Mouse (Mus musculus) forebrain, embryonic 16.5 days (tissue): ENCODE results near the gene Ankdd1a. TPM values are rescaled to one million over a fixed set of nuclear protein-coding genes. Genes with fewer than 3 reads are reported as not detected.
A peak's percentile ranks its signal among the peaks of the same experiment; 100 is the strongest.

Source experiments
- ATAC-seq: fragments of 200-750 bp; cut with Nextera tagmentation; 2 replicates; pipeline ENCODE4 v1.8.0; 2017; ENCODE audit warnings: mild to moderate bottlenecking, moderate library complexity
- H3K27ac ChIP-seq: fragments of 300-500 bp; sonication (generic); 2 replicates; pipeline ENCODE4 v1.5.1; 2014; ENCODE audit warnings: low read length, control low read depth
- H3K27me3 ChIP-seq: fragments of 300-500 bp; sonication (generic); replicated peaks from 2 replicates; pipeline ENCODE4 v1.6.1; 2014; ENCODE audit warnings: low read length; ENCODE audit not compliant: control insufficient read depth, insufficient read depth
- H3K36me3 ChIP-seq: fragments of 300-500 bp; sonication (generic); 2 replicates; pipeline ENCODE4 v1.6.1; 2014; ENCODE audit not compliant: control insufficient read depth, insufficient read depth
- H3K4me1 ChIP-seq: fragments of 300-500 bp; sonication (generic); replicated peaks from 2 replicates; pipeline ENCODE4 v1.6.1; 2014; ENCODE audit warnings: low read length; ENCODE audit not compliant: control insufficient read depth, insufficient read depth
- H3K4me2 ChIP-seq: fragments of 300-500 bp; sonication (generic); 2 replicates; pipeline ENCODE4 v1.6.1; 2014; ENCODE audit warnings: mild to moderate bottlenecking, low read length, control low read depth
- H3K4me3 ChIP-seq: fragments of 300-500 bp; sonication (generic); replicated peaks from 2 replicates; pipeline ENCODE4 v1.5.1; 2014; ENCODE audit warnings: mild to moderate bottlenecking, low read length, control low read depth
- H3K9ac ChIP-seq: fragments of 300-500 bp; sonication (generic); replicated peaks from 2 replicates; pipeline ENCODE4 v1.6.1; 2014; ENCODE audit warnings: low read depth, low read length, control low read depth
- H3K9me3 ChIP-seq: fragments of 300-500 bp; sonication (generic); 2 replicates; pipeline ENCODE4 v1.6.1; 2016; ENCODE audit warnings: low read length; ENCODE audit not compliant: control insufficient read depth
- WGBS: fragments of 180-500 bp; shearing (Covaris S2); extraction: QIAGEN DNeasy Blood & Tissue Kit; methylation state at CpG from one replicate; pipeline ENCODE4 v1.1.7; 2014; 5-methylcytosine and 5-hydroxymethylcytosine counted together
- polyA plus RNA-seq: library from polyadenylated mRNA; unstranded; fragments of >200 nt; fragmentation: Nextera tagmentation; extraction: Ambion mirVana; gene quantifications from 2 replicates; pipeline ENCODE4 v1.2.1, GENCODE M21; 2015

The Ankdd1a gene
- polyA plus RNA-seq, 1 experiment from 2014 or later = 0.46 TPM

DNA sequence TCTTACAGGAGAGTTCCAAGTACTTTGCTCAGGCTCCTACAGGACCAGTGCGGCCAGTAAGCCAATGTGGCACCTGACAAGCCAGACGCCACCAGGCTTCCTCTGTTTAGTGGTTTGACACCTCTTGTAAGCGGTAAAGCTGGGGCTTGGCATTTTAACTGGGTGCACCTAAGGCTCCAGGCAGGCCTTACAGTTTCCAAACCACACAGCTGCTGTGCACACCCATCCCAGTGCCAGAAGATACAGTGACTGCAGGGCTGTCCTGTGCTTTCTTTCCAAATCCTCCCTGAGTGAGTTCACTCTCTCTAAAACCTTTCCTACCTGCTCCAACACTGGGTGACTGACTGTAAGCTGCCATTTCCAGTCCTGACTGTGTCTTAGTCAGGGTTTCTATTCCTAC, 28.5 kb downstream of the Ankdd1a start:
- no peak for ATAC-seq
- peaks cover 7% of the 10 kb centered on the region for H3K36me3 ChIP-seq
- H3K4me1 ChIP-seq = no peaks in the 10 kb centered on the region

DNA sequence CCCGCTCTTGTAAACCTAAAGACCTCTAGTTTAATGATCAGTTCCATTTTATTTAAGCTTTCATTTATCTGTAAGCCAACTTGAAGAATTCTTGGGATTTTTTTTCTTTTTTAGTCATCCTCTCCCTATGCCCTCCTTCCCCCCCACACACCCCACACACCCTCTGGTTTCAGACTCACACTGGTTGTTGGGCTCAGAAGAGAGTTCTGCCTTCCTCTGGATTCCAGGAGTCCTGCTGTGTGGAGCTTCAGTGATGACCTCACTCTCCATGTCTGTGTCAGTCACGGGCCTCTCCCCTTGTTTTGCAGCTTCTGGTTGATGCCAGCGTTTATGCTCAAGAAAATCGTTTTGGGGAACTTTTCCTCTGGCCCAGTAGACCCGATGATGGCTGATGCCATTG, 39.9 kb downstream of the Ankdd1a start:
- Histone ChIP-seq H3K9me3 (no peaks in the 10 kb centered on the region), H3K9ac (no peak overlapping the region), H3K4me1 (no peaks in the 10 kb centered on the region), H3K27ac (no peak overlapping the region), H3K36me3 (peaks cover 46% of the 10 kb centered on the region), H3K4me3 (no peak overlapping the region), H3K4me2 (no peak overlapping the region), H3K27me3 (no peaks in the 10 kb centered on the region)
- ATAC-seq = no peak
- 83% methylated on average over 5 of the region's 5 CpGs for WGBS

More for the DNA sequence above, 28.5 kb downstream of the Ankdd1a start:
- H3K27ac ChIP-seq = no peak overlapping the region
- H3K9ac ChIP-seq = no peak overlapping the region
- no peaks in the 10 kb centered on the region for H3K27me3 ChIP-seq
- no peak overlapping the region for H3K4me3 ChIP-seq
- WGBS = 92% methylated on average over 3 of the region's 3 CpGs
- no peak overlapping the region for H3K4me2 ChIP-seq
- no peaks in the 10 kb centered on the region for H3K9me3 ChIP-seq

DNA sequence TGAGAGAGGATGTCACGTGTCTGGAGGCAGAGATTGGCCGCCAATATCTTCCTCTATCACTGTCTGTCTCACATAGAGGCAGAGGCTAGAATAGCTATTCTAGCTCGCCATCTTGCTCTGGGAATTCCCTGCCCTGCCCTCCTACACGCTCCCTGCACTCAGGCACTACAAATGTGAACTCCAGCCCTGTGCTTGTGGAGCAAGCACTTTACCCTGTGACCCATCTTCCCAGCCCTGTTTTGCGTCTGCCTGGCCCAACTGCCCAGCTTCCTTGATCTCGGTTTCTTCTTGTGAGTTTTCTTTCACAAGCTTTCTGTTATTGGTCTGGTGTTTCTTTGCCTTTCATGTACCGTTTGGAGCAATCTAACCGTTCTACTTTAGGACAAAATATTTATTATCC, 40.8 kb downstream of the Ankdd1a start:
- WGBS = 88% methylated on average over 8 of the region's 8 CpGs
- H3K4me3 ChIP-seq = no peak overlapping the region
- no peak overlapping the region for H3K9ac ChIP-seq
- no peaks in the 10 kb centered on the region for H3K9me3 ChIP-seq
- H3K4me1 ChIP-seq = no peaks in the 10 kb centered on the region
- no peaks in the 10 kb centered on the region for H3K27me3 ChIP-seq
- no peak overlapping the region for H3K27ac ChIP-seq
- peaks cover 42% of the 10 kb centered on the region for H3K36me3 ChIP-seq
- no peak for ATAC-seq
- H3K4me2 ChIP-seq = no peak overlapping the region

DNA sequence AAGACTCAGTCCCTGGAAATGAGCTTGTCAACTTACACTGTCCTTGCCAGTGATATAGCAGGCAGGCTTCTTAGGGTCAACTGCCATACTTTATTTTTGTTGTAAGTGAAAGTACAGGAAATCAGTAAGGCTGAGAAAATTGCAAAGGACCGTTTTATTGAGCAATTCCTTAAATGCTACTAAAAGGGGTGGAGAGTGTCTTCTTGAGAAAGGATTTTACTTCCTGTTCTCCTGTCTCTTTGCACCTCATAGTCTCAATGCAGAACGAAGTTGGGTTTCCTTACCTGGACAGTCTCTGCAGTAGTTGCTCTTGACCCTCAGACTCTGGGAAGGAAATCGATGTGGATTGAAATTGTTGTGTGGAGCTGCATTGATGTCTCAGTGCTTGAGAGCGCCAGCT, 47.2 kb downstream of the Ankdd1a start:
- Histone ChIP-seq H3K9ac (no peak overlapping the region), H3K9me3 (no peaks in the 10 kb centered on the region), H3K27me3 (no peaks in the 10 kb centered on the region), H3K4me3 (no peak overlapping the region), H3K4me2 (no peak overlapping the region), H3K27ac (no peak overlapping the region), H3K4me1 (no peaks in the 10 kb centered on the region), H3K36me3 (peaks cover 20% of the 10 kb centered on the region)
- 94% methylated on average over 4 of the region's 4 CpGs for WGBS
- ATAC-seq = no peak

DNA sequence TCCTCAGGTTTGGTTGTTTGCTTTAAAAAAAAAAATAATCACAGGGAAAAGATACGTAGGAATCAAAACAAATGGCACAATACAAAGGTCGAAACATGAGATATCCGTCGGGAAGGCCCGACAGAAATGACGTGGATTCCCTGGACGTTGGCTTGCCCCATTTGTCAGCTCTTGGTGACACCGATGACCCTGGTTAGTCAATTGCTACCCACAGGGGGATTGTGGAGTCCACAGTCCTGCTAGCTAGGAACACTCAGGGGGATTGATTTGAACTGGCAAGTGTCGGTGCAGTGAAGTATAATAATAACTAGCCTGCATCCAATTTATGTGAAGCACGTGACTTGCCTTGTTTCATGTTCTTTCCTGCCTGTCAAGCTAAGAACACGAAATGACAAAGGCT, 52.3 kb downstream of the Ankdd1a start:
- H3K36me3 ChIP-seq = peaks cover 8% of the 10 kb centered on the region
- 80% methylated on average over 11 of the region's 11 CpGs for whole genome bisulfite sequencing

DNA sequence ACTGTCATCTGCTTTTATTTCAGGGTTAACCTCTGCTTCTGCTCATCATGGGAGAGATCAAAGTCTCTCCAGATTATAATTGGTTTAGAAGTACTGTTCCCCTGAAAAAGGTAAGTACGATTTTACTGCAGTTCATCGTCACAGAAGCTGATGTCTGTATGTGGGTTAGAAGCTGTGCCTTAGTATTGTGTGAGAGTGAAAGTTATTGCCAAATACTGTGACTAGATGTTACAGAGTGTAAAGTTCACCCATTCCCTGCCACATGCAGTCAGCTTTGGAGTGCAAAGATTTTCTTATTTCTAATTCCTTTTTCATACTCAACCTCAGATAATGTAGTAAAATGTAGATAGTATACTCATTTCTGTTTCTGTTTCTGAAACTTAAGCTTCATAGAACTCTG, 54.8 kb downstream of the Ankdd1a start:
- Histone ChIP-seq H3K27me3 (no peaks in the 10 kb centered on the region), H3K4me2 (no peak overlapping the region), H3K9ac (no peak overlapping the region), H3K36me3 (peaks cover 8% of the 10 kb centered on the region), H3K4me3 (no peak overlapping the region), H3K4me1 (peaks cover 19% of the 10 kb centered on the region), H3K9me3 (no peaks in the 10 kb centered on the region), H3K27ac (no peak overlapping the region)
- ATAC-seq = no peak
- 92% methylated on average over 2 of the region's 2 CpGs for WGBS

More for the DNA sequence above, 52.3 kb downstream of the Ankdd1a start:
- Histone ChIP-seq H3K27ac (no peak overlapping the region), H3K9ac (no peak overlapping the region), H3K4me3 (no peak overlapping the region), H3K4me2 (no peak overlapping the region), H3K4me1 (peaks cover 3% of the 10 kb centered on the region), H3K27me3 (no peaks in the 10 kb centered on the region), H3K9me3 (no peaks in the 10 kb centered on the region)
- ATAC-seq = no peak

DNA sequence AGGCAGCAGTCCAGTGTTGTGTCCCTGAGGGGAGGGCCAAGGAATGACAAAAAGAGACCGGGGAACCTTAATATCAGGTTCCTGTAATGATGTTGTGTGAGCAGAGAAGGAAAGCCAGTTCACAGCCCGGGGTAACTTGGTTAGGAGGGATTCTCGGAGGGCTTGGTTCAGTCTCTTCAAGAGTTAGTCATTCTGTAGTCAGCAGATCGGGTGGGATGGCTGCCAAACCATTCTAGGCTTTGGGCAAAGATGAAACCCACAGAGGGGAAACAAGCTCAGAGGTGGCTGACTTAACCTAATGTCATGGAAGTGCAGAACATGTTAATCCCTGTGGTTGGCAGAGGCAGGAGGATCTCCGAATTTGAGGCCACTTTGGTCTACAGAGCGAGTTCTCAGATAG, 55.8 kb downstream of the Ankdd1a start:
- H3K9ac ChIP-seq = no peak overlapping the region
- WGBS = 94% methylated on average over 6 of the region's 6 CpGs
- ATAC-seq = no peak

DNA sequence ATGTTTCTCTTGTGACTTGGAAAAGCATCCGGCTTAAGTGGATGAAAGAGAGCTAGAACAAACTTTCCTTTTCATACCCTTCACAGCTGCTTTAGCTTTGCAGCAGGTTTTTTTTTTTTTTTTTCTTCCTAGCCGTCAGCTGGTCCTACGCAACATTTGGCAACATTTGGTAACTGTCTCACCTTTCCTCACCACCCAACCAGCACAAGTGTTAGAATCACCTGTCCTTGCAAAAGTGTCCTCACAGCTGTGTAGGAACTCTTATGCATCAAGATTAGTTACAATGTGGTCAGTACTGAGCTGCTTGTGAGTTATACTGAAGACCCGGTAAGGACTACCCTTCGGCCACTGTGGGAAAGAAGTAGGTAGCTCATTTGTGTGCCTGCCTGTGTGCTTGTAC, 57.4 kb downstream of the Ankdd1a start:
- no peak for ATAC-seq
- Histone ChIP-seq H3K27ac (no peak overlapping the region), H3K36me3 (peaks cover 8% of the 10 kb centered on the region), H3K9ac (no peak overlapping the region), H3K4me2 (no peak overlapping the region), H3K9me3 (no peaks in the 10 kb centered on the region), H3K27me3 (no peaks in the 10 kb centered on the region), H3K4me1 (peaks cover 22% of the 10 kb centered on the region), H3K4me3 (no peak overlapping the region)
- WGBS = 77% methylated on average over 5 of the region's 5 CpGs

More for the DNA sequence above, 55.8 kb downstream of the Ankdd1a start:
- peaks cover 8% of the 10 kb centered on the region for H3K36me3 ChIP-seq
- no peak overlapping the region for H3K4me2 ChIP-seq
- H3K27me3 ChIP-seq = no peaks in the 10 kb centered on the region
- H3K4me1 ChIP-seq = peaks cover 22% of the 10 kb centered on the region
- no peak overlapping the region for H3K27ac ChIP-seq
- no peak overlapping the region for H3K4me3 ChIP-seq
- no peaks in the 10 kb centered on the region for H3K9me3 ChIP-seq

DNA sequence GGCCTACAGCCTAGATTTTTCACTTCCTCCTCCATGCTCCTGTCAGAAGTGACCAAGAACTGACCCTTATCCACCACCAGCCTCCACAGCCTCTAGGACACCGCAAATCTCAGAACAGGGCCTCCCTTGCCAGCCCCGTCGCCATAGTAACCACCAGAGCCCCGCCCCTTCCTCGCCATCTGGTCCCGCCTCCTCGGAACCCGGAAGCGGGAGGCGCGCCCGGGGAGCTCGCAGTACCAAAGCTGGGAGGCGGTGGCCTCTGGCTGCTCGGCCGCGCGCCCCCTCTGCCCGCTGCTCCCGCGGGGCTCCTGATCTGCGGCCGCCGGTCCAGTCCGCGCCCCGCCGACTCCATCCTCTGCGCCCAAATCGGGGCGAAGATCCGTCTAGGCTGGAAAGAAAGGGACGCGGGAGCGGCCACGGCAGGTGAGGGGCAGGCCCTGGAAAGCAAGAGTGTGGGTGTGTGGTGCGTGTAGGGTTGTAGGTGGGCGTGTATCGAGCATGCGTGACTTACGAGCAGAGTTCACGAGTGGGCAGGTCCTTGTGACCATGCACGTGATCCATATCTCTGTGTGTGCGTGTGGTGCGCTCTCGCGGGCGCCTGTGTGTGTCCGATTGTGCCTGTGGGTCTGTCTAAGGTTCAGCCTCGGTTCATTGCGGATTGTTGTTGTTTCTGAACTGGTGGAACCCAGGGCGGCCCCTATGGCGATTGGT, 59.1 kb downstream of the Ankdd1a start, which contains the start of gene Spg21:
Gene Spg21, plus strand, starts transcription at position 216 of the 711 bp plus-strand sequence.
- peak within 1 kb of the TSS; percentile 58 for H3K4me3 ChIP-seq
- peaks cover 7% of the 10 kb centered on the region for H3K36me3 ChIP-seq
- H3K4me1 ChIP-seq = peaks cover 22% of the 10 kb centered on the region
- peak within 1 kb of the TSS; percentile 63 for H3K4me2 ChIP-seq
- no peaks in the 10 kb centered on the region for H3K27me3 ChIP-seq
- peak within 1 kb of the TSS; percentile 78 for H3K9ac ChIP-seq
- no peaks in the 10 kb centered on the region for H3K9me3 ChIP-seq
- under 1% methylated on average over 52 of the region's 53 CpGs for WGBS
- peak; percentile 97 for ATAC-seq
- H3K27ac ChIP-seq = peak within 1 kb of the TSS; percentile 72
